Mouse (Mus musculus) CD4-positive helper T cell, adult 2 months (primary cell): ENCODE results near the gene Slc25a3.
A peak's percentile ranks its signal among the peaks of the same experiment; 100 is the strongest.

Experiments used
- DNase-seq: peaks from one replicate; pipeline ENCODE4 v3.0.0-alpha.2; 2012; ENCODE audit warnings: low read depth, missing footprints, low spot score

Slc25a3 gene

GRCm38 (mm10) chr10:91123828-91124822 is at the start of gene Slc25a3:
TSS of gene Slc25a3 (minus strand) at chr10:91124059.
- DNase-seq = peak; percentile 99

DNA sequence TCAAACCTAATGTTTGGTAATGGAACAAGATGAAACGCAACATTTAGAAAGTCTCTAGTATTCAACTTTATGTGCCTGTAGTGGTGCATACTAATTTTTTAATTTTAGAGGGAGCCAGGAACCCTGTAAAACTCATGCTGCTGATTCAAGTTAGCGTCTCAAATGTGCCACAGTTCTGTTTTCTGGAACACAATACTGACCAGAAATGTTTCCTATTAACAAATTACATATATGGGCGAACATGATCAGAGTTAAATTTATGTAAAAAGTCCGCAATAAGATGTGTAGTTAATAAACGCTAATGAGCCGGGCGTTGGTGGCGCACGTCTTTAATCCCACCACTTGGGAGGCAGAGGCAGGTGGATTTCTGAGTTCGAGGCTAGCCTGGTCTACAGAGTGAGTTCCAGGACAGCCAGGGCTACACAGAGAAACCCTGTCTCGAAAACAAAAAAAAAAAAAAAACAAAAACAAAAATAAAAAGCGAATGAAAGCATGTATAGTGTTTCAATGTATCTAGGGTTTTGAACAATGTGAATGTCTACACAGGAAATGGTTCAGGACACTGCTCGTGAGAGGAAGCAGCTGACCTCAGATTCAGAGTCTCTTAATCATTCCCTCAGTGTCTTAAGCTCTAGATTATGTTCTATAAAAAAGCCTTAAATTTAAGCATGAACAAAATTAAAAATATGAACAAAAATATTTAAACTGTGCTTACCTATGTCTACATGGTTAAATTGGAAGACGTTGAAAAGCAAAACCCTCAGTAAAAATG is 48.7 kb upstream of the Slc25a3 start:
- DNase-seq = no peak

GRCm38 (mm10) chr10:91171455-91172328 is 47.8 kb upstream of the Slc25a3 start:
- peak; percentile 96 for DNase-seq

GRCm38 (mm10) chr10:91171041-91171440 is 47.2 kb upstream of the Slc25a3 start:
- DNase-seq = peak; percentile 74

GRCm38 (mm10) chr10:91170143-91170941 is 46.5 kb upstream of the Slc25a3 start:
- DNase-seq = peak; percentile 90

GRCm38 (mm10) chr10:91169414-91170065 is 45.7 kb upstream of the Slc25a3 start:
- no peak for DNase-seq

GRCm38 (mm10) chr10:91167352-91167751 is 43.5 kb upstream of the Slc25a3 start:
- no peak for DNase-seq

GRCm38 (mm10) chr10:91166890-91167289 is 43.0 kb upstream of the Slc25a3 start:
- peak; percentile 84 for DNase-seq

DNA sequence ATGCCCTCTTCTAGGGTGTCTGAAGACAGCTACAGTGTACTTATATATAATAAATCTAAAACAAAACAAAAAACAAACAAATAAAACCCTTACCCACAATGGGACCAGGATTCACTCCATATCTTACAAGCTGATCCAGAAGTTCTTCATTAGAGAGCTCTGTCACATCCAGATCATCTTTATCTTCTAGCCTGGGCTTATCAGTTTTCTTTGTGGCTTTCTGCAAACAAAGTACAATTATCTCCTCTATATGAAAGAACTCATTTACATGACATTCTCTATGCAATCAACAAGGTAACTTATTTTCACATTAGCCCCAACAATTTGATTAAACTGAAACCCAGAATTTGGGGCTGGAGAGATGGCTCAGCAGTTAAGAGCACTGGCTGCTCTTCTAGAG is 42.0 kb upstream of the Slc25a3 start:
- DNase-seq = no peak

DNA sequence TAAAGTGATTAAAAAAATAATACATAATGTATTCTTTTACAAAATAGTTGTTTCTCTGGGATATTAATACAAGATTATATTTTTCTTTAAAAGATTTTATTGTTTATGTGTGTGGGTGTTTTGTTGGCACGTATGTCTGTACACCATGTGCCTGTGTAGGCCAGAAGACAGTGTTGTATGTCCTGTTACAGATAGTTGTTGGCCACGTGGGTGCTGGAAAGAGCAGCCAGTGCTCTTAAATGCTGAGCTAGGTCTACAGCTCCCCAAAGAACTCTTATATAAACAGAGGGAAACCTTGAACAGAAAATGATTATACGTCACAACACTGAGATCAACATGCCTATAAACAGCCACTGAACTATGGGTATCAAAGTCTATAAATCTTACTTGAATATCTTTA is 40.6 kb upstream of the Slc25a3 start:
- DNase-seq = no peak

- DNase-seq = no peak
Observed at GRCm38 (mm10) chr10:91162511-91163163, 38.8 kb upstream of the Slc25a3 start.

- no peak for DNase-seq
Observed at GRCm38 (mm10) chr10:91162077-91162476, 38.2 kb upstream of the Slc25a3 start.

DNA sequence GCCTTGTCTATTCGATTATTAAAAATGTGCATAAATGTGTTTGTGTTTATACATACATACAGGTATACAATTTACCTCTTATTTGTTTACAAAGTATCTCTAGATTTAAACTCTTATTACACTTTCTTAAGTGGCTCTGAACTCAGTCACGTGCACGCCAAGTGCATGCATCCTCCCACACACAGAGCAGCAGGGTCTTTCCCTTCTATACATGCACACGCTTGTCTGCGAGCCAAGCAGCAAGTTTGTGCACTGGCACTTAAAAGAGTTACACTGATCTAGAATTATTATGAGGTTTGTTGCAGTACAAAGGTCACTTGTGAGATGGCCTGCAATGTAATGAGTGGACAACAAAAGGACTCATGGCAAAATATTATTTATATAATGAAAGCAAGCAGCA is 37.1 kb upstream of the Slc25a3 start:
- no peak for DNase-seq

DNA sequence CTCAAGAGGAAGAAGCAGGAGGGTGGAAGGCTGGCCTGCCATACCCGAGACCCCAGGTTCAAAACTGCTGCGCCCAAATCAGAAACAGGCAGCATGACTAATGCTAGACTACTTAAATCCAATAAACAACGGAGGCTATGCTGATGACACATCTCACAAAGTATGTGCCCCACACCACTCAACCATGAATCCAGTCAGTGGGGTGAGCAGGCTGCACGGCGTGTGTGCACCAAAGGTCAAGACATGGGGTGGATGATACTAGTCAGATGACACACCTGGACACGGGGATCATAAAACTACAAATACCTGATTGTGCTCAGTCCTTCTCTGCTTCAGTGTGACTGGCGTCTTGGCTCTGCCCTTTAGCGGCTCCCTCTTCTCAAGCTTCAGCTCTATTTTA is 34.6 kb upstream of the Slc25a3 start:
- no peak for DNase-seq

DNA sequence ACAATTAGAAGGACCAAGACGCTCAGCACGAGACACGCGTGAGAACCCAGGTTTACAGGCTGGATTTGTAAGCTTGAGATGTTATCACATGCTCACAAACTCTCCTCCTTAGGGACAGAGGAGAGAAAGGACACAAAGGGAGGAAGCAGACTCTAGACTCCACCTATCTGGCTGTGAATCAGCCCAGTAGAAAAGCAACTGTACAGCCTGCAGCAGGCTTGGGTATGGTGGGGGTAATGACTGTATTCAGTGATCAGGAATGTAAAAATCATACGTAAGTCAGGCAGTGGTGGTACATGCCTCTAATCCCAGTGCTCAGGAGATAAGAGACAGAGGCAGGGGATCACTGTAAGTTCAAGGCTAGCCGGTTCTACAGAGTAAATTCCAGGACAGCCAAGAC is 32.5 kb upstream of the Slc25a3 start:
- DNase-seq = no peak

- DNase-seq = peak; percentile 79
Observed at GRCm38 (mm10) chr10:91153894-91154503, 30.1 kb upstream of the Slc25a3 start.

- no peak for DNase-seq
Observed at GRCm38 (mm10) chr10:91145413-91145812, 21.6 kb upstream of the Slc25a3 start.

GRCm38 (mm10) chr10:91143313-91144230 is 19.7 kb upstream of the Slc25a3 start:
- no peak for DNase-seq
